Mouse (Mus musculus) left cerebral cortex, adult 8-10 months (tissue): ENCODE measurements at regions not wholly inside any gene's neighbourhood (a gene's known extent, or its start where the extent isn't known, plus 50 kb on each side); places are given as distances from the start of the nearest gene placed in this dataset.
A peak's percentile ranks its signal among the peaks of the same experiment; 100 is the strongest.

ENCODE experiments used
- DNase-seq, 2 experiments: peaks; one replicate each; pipeline ENCODE4 v3.0.0; 2022; ENCODE audit warnings: low spot score in 2 of 2

DNA sequence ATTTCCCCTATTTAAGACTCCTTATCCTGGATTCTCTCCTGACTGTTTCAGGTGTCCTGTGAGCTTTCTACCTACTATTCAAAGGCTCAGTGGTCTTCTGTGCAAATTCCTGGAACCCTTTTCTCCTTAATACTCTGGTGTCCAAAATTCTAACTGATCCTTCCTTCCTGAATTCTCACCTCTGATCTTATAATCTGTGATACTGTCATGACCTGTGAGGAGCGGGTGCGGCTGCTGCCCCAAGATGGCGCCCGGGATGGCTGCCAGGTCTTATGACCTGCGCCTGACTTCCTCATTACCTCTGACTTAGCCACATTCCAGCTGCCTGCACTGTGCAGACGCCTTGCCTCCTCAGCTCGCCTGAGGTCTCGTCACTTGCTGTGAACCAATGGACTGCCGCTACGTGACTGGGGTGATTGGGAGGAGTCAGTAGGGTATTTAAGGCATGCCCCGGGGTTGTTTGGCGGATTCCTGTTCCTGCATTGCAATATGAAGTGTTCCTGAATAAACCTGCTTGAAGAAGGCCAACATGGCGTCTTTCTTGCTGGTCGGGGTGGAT lies 131.2 kb downstream of the Ptbp2 start:
- DNase-seq, result no peak

DNA sequence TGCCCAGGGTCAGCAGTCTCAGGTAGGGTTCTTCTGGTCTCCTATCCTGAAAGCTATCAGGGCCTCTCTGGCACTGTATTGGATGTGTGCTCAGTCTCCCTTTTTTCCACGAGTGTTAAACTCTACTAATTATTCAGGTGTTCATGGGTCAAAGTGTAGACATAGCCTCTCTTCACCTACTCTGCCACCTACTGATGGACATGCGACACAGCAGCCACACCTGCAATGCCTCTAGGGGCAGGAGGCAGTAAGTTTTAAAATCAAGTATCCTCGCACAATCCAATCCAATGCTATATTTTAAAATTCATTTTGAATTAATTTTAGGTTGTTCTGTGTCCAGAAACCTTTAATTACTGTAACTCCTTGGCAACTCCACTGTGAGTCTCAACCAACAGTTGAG lies 145.6 kb downstream of the Ptbp2 start:
- DNase-seq, result no peak

DNA sequence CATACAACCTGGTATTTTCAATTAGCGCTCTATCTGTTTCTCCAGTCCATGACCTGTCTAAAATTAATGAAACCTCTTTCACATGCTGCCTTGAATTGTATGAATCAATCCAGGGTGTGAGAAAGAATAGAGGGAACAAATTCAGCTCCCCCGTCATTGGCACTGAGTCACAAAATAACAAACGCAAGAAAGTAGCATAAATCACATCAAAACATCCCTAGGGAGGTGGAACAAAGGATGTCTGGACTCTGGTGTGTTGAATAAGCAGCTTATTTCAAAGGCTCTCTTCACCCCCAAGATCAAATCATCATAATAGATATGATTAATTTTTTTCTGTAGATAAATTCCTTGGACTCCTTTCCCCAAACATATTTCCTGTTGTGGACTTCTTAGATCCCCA lies 148.6 kb downstream of the Ptbp2 start:
- no peak for DNase-seq

DNA sequence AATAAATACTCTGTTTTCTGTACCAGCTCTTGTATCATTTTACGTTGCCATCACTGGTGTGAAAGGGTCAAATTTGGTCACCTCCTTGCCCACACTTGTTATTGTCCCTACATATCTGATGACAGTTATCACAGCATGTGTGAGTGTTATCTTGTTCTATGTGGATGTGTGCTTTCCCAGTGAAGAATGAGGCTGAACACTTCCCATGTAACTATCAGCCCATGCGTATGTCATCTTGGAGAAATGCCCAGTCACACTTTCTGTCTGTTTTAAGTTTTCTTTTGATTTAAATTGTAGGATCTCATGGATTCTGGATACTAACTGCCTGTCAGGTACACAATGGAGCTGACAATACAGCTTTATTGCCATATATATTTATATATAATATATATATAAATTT lies 150.8 kb downstream of the Ptbp2 start:
- DNase-seq, result no peak

DNA sequence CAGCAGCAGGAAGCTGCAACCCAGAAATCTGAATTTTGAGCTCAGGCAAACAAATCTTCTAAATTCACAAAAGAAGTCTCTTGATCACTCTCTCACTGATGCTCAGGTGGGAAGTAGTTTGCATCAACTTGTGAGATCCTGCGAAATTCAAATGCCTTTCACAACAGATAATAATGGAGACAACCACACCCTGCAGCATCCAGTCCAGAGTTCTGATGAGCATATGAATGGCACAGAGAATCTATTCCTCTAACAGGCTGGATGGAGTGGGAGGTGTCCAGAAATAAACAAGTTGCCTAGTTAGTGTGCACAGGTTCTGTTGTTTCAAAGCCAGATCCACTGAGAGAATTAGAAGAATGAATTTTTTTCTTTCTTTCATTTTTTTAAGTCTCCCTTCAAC lies 178.2 kb downstream of the Ptbp2 start:
- no peak for DNase-seq

DNA sequence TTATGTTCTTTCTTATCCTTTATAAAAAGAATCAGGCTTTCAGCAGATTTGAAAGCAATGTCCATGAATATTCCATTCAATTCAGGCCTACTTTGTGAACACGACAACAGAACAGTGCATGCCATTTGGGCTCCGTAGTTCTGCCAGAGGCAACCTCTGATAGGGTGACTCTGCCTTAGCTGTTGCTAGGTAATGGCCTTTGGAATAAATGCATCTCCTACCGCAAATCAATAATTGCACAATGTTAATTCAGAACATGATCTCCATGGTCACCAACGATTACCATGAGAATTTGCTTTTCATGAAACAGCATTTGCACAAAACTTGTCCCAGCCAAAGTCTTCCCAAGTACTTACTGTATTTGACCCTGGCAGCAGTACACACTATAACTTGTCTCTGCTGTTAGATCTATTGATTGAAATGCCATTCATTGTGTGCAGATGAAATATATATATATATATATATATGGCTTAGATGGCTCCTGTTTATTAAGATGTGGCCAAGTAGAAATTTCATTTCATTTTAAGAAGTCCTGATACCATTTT lies 195.3 kb downstream of the Ptbp2 start:
- no peak for DNase-seq

DNA sequence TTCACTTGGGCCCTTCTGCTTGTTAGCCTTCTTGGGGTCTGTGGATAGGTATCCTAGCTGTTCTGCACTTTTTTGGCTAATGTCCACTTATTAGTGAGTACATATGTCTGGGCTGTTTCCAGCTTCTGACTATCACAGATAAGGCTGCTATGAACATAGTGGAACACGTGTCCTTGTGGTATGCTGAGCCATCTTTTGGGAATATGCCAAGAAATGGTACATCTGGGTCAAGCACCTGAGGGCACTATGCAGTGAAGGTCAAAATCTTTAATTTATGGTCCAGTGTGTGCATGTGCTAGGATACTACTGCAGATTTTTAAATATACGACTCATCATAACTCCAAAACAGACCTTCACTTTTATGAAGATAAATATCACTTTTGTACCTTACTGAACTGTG lies 196.3 kb downstream of the Ptbp2 start:
- no peak for DNase-seq

DNA sequence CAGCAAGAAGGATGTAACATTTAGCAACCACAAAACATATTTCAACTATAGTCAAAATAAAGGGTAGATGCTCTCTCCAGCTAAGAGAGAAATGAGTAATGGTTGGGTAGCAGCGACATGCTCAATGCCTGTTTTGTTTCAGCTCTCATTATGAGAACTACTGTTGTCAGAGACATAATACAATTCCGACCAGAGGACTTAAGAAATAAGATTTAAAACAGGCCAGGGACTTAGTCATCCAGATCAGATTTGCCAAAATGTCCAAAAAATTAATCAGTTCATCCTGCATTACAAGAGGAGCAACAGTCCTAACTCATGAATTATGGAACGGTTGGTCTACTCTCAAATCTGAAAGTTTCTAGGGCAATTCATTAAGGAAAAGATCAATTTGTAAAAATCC lies 208.8 kb downstream of the Ptbp2 start:
- no peak for DNase-seq

DNA sequence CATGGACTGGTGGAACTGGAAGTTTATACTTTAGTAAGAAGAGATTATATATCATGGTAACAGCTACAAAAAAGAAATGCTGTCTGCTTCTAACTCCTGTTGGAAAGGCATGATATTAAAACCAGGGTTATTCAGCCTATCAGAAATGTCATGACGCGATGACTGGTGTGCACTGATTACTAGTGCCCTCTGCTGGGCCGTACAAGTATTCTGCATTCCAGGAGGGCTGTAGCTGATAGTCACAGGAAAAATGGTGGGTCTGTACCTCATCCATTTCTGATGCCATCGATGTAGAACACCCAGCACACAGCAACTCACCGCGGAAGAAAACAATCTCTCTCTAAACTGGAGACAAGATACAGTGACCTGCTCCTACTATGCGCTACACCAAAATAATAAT lies 246.4 kb downstream of the Ptbp2 start:
- no peak for DNase-seq

DNA sequence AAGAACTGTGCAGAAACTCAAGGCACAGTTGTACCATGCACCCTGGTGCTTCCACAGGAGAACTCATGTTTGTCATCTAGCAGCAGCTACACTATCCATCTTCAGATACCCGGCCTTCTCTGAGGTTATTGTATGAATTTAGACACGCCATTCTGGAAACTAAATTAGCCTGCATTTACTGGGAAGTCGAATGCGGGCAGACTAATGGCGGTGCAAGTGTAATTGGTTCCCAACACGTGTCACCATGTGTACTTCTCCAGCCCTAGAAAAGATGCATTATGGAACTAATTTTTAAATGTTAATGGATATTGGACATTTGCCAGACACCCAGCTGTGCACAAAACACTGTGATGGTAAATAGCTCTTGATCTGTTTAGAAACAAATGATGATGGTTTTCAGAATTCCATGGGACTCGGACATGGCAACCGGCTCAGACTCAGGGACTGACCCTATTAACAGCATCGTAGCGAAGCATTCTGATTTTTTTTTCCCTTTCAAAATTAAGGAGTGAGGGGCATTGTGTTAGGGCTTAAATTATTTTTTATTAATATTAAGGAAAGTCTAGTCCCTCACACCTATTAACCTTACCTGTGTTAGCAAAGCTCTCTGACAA lies 259.6 kb downstream of the Ptbp2 start:
- no peak for DNase-seq

DNA sequence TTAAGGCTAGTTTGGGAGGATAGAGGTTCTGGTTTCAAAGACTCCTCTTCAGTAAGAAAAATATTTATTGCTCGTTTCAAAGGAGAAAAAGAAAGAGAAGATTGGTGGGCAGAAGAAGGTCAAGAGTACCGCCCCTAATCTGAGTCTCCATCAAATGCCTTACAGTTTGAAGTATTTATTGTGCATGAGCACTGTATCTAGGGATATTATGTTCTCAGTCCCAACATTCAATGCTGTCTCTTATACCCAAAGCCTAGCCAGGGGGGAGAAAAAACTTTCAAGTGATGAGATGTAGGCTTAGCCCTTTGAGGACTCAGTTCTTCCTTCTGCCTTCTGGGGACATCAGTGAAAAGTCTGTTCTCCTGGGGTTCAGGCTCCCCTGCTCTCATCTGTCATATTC lies 271.7 kb downstream of the Ptbp2 start:
- no peak for DNase-seq

DNA sequence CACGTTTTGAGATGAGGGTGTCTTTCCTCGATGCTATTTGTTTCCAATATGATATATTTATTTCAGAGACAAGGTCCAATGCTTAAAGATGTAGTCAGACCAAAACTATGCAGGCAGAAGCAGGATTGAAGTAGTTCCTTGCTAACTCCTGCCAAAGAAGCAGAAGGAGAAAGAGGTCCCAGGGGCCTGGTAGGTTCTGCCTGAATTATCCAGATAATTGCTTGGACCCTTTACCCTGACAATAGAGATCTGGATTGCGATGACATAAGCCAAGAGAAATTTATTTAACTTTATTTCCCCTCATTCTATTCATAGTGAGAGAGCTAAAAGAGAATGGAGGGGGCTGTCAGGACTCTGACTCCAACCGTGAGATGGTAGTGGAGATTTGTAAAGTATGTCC lies 275.1 kb downstream of the Ptbp2 start:
- DNase-seq, result no peak

DNA sequence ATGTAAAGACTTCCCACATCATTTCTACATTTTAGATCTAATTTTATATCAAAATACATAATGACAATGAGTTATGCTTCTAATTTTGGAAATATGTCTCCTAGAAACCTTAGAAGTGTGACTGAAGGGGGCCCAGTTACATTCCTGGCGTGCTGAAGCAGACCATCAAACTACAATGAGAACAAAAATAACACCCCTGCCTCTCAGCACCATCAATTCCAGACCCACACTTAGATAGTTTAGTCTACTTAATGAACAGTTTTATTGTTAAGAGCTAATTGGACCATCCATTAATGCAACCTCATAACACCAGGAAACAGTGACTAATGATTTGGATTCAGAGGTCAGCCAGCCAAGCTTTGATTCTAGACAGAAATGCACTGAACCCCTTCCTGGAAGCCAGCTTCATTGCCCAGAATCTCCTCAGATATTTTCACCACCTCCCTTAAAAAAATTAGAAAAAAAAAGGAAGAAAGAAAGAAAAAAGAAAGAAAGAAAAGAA lies 280.7 kb downstream of the Ptbp2 start:
- DNase-seq, result no peak

DNA sequence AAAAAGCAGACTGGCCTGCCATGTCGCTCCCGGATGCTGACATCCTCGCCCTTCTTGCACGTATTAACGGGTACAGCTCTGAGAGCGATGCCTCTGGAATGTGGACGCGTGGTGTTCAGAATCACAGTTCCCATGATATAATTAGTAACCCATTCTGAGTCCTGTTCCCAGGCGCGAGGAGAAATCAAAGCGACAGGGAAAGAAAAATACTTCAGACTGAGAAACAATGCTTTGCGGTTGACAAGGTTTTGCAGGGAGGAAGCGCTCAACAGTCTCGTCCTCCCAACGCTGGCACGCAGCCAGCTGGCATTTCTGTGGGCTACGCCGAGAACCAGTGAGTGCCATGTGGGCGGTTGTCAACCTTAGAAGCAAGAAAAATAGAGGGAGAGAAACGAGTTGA lies 285.6 kb downstream of the Ptbp2 start:
- DNase-seq, result peak; percentile 61 to 90

DNA sequence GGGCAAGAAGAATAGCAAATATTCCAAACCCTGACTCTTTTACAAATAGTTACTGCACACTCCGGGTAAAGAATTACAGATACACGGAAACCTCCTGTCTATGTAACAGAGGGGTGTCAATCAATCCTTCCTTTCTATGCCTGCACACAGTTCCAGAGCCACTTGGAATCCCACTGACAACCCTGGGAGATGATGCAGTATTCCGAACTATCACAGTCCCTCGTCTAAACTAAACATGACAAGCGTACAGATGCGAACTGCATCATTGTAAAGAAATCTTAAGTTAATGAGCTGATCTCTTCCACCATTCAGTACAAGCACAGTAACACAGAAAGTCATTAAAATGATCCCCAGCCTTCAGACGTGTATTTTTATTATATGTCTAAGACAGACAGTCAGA lies 286.4 kb downstream of the Ptbp2 start:
- no peak for DNase-seq

DNA sequence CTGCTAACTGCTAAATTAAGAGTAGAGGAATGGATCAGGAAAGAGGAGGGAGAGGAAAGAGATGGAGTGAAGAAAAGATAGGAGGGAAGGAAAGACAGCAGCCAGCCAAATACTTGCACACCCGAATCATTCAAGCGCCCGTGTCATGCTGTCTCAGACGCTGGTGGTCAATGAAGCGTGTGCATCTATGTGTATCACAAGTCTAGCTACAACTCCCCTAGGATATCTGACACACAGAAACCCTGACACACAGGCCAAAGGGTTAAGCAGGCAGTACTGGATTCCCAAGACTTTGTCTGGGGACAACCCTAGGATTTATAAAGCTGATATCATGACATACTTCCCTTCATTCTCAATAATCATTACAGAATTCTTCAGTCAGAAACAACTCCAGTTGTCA lies 289.7 kb downstream of the Ptbp2 start:
- no peak for DNase-seq

DNA sequence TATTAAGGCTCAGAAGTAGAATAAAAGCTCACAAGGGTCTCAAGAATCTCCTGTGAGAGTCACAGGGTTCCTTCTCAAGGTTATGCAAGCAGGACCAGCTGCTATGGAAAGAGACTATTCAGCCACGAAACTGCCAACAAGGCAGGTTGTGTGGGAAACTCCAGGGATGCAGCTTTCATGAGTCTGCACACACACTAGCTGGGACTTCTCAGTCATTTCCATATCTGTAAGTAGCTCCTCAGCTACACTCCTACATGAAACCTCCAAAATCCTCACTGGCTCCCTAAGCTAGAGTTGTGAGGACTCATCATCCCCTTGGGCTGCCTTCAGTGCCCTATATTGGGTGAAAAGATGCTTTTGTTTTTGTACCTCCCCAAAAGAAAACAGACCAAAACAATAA lies 291.6 kb downstream of the Ptbp2 start:
- peak in 1 of 2 experiments; percentile 11 for DNase-seq

DNA sequence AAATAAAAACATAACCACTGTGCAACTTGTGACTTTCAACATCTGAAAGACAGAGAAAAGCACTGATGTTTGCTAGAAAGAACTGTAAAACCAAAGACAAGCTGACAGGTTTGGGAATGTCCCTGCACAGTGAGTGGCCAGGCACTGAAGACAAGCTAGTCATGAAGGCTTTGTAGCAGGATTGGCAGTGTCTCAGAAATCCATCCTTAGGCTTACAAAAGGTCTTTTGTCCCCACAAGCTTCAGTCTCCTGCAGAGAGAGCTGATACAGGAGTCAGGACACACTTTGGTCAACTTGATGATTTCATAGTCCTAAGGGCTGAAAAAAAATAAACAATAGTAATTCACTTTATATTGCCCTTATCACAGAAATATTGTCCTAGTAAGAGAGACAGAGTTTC lies 294.9 kb downstream of the Ptbp2 start:
- no peak for DNase-seq
